Mouse (Mus musculus): ENCODE measurements around the gene Tgfb2.

DNA sequence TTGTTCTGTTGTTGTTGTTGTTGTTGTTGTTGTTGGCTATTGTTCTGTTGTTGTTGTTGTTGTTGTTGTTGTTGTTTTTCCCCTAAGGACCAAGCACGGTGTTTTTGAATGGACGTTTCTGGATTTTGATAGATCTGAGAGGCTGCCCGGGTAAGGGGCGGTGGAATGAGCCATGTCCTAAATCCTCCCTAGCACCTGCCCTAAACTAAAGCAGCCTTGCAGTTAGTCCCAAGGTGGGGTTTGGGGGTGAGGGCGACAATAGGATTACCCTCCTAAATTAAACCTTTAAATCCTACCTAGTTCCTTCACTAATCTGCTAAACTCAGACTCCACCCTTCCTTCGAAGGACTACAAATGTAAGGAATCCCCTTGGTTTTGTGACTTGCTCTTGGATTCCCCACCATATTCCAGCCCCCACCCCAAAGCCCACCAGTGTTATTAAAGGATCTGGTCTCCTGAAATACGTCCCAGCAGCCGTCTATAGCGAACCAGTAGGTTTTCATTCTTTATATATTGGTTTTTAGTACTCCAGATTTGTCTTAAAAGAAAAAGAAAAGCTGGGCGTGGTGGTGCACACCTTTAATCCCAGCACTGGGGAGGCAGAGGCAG is 44.0 kb upstream of the Tgfb2 start:
- TF ChIP-seq POLR2A (IDR thresholded peaks at IDR 0.05; ENCODE audit: borderline replicate concordance, extremely low read depth, insufficient read depth, insufficient read length, poor library complexity, severe bottlenecking) = no peak
- TF ChIP-seq CTCF (IDR thresholded peaks at IDR 0.05; ENCODE audit: borderline replicate concordance, extremely low read depth, insufficient read depth, insufficient read length) = no peak
